Mouse (Mus musculus): ENCODE results near the gene Ankrd9. TPM values are rescaled to one million over a fixed set of nuclear protein-coding genes. Genes with fewer than 3 reads are reported as not detected.
A peak's percentile ranks its signal among the peaks of the same experiment; 100 is the strongest.

The Ankrd9 gene
- polyA plus RNA-seq, 1 experiment from 2014 or later, result 11.5 TPM

GRCm38 (mm10) chr12:110998092-110998491, 19.3 kb upstream of the Ankrd9 start:
- no peak overlapping the region for H3K27ac ChIP-seq (replicated peaks; ENCODE audit: low read depth, low read length)
- no peak overlapping the region for H3K4me3 ChIP-seq (ENCODE audit: low read depth, low read length)
- H3K4me1 ChIP-seq (ENCODE audit: control insufficient read depth, insufficient read depth, low read length), result no peaks in the 10 kb centered on the region
- no peaks in the 10 kb centered on the region for H3K27me3 ChIP-seq (ENCODE audit: control insufficient read depth, insufficient read depth, low read length)
- DNase-seq (ENCODE audit: low spot score) (no peak), ATAC-seq (replicated peaks; ENCODE audit: insufficient number of reproducible peaks, low FRiP score, low TSS enrichment, low read depth) (no peak)
- H3K9me3 ChIP-seq (replicated peaks; ENCODE audit: control insufficient read depth, low read length), result no peaks in the 10 kb centered on the region
- H3K4me2 ChIP-seq (ENCODE audit: low read depth, low read length), result no peak overlapping the region
- no peak overlapping the region for H3K9ac ChIP-seq (replicated peaks; ENCODE audit: low read length)
- H3K36me3 ChIP-seq (replicated peaks; ENCODE audit: control insufficient read depth, insufficient read depth, low read depth, low read length), result no peaks in the 10 kb centered on the region
- WGBS, result 97% methylated on average over 11 of the region's 11 CpGs

GRCm38 (mm10) chr12:110994666-110995065, 15.8 kb upstream of the Ankrd9 start:
- Histone ChIP-seq H3K4me2 (ENCODE audit: low read depth, low read length) (no peak overlapping the region), H3K27me3 (ENCODE audit: control insufficient read depth, insufficient read depth, low read length) (no peaks in the 10 kb centered on the region), H3K4me1 (ENCODE audit: control insufficient read depth, insufficient read depth, low read length) (no peaks in the 10 kb centered on the region), H3K4me3 (ENCODE audit: low read depth, low read length) (no peak overlapping the region), H3K9me3 (replicated peaks; ENCODE audit: control insufficient read depth, low read length) (no peaks in the 10 kb centered on the region), H3K36me3 (replicated peaks; ENCODE audit: control insufficient read depth, insufficient read depth, low read depth, low read length) (no peaks in the 10 kb centered on the region), H3K27ac (replicated peaks; ENCODE audit: low read depth, low read length) (no peak overlapping the region), H3K9ac (replicated peaks; ENCODE audit: low read length) (no peak overlapping the region)
- no peak for DNase-seq (ENCODE audit: low spot score)
- ATAC-seq (replicated peaks; ENCODE audit: insufficient number of reproducible peaks, low FRiP score, low TSS enrichment, low read depth), result no peak
- WGBS, result 46% methylated on average over 12 of the region's 12 CpGs

DNA sequence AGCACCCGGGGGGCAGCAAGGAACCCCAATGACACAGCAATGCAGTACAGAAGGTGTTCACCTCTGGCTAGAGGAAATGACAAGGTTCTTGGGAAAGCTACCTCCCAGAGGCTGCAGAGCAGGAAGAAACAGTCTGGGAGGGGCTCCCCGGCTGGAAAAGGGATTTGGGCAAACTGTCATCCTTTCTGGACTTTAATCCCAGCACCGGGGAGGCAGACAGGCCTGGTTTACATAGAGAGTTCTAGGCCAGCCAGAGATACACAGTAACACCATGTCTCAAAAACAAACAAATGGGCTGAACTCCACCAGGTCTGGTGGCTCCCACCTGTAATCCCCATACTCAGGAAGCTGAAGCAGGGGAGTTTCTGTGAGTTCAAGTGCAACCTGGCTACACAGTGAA, 14.4 kb upstream of the Ankrd9 start:
- DNase-seq (ENCODE audit: low spot score) (no peak), ATAC-seq (replicated peaks; ENCODE audit: insufficient number of reproducible peaks, low FRiP score, low TSS enrichment, low read depth) (no peak)
- no peaks in the 10 kb centered on the region for H3K27me3 ChIP-seq (ENCODE audit: control insufficient read depth, insufficient read depth, low read length)
- H3K4me3 ChIP-seq (ENCODE audit: low read depth, low read length), result no peak overlapping the region
- no peak overlapping the region for H3K9ac ChIP-seq (replicated peaks; ENCODE audit: low read length)
- H3K4me2 ChIP-seq (ENCODE audit: low read depth, low read length), result no peak overlapping the region
- WGBS, result 91% methylated on average over 3 of the region's 3 CpGs
- H3K36me3 ChIP-seq (replicated peaks; ENCODE audit: control insufficient read depth, insufficient read depth, low read depth, low read length), result no peaks in the 10 kb centered on the region
- no peaks in the 10 kb centered on the region for H3K9me3 ChIP-seq (replicated peaks; ENCODE audit: control insufficient read depth, low read length)
- no peaks in the 10 kb centered on the region for H3K4me1 ChIP-seq (ENCODE audit: control insufficient read depth, insufficient read depth, low read length)
- no peak overlapping the region for H3K27ac ChIP-seq (replicated peaks; ENCODE audit: low read depth, low read length)

GRCm38 (mm10) chr12:110992771-110993170, 13.9 kb upstream of the Ankrd9 start:
- WGBS, result 75% methylated on average over 12 of the region's 12 CpGs
- H3K9me3 ChIP-seq (replicated peaks; ENCODE audit: control insufficient read depth, low read length), result no peaks in the 10 kb centered on the region
- H3K27me3 ChIP-seq (ENCODE audit: control insufficient read depth, insufficient read depth, low read length), result no peaks in the 10 kb centered on the region
- H3K4me2 ChIP-seq (ENCODE audit: low read depth, low read length), result no peak overlapping the region
- no peak overlapping the region; the same call in 1 of the 2 replicates for H3K9ac ChIP-seq (replicated peaks; ENCODE audit: low read length)
- H3K4me1 ChIP-seq (ENCODE audit: control insufficient read depth, insufficient read depth, low read length), result no peaks in the 10 kb centered on the region
- no peak for ATAC-seq (replicated peaks; ENCODE audit: insufficient number of reproducible peaks, low FRiP score, low TSS enrichment, low read depth)
- no peaks in the 10 kb centered on the region for H3K36me3 ChIP-seq (replicated peaks; ENCODE audit: control insufficient read depth, insufficient read depth, low read depth, low read length)
- peak overlapping the region; percentile 40; the same call in 1 of the 2 replicates for H3K4me3 ChIP-seq (ENCODE audit: low read depth, low read length)
- H3K27ac ChIP-seq (replicated peaks; ENCODE audit: low read depth, low read length), result no peak overlapping the region
- DNase-seq (ENCODE audit: low spot score), result no peak

GRCm38 (mm10) chr12:110992128-110992553, 13.3 kb upstream of the Ankrd9 start:
- under 1% methylated on average over 24 of the region's 24 CpGs for WGBS

GRCm38 (mm10) chr12:110991361-110992127, 12.7 kb upstream of the Ankrd9 start:
- H3K27ac ChIP-seq (replicated peaks; ENCODE audit: low read depth, low read length), result peak overlapping the region; percentile 31; the same call in 1 of the 2 replicates
- whole genome bisulfite sequencing, result 3% methylated on average over 23 of the region's 23 CpGs
- DNase-seq (ENCODE audit: low spot score) (peak; percentile 88), ATAC-seq (replicated peaks; ENCODE audit: insufficient number of reproducible peaks, low FRiP score, low TSS enrichment, low read depth) (peak; percentile 92)
- no peaks in the 10 kb centered on the region for H3K36me3 ChIP-seq (replicated peaks; ENCODE audit: control insufficient read depth, insufficient read depth, low read depth, low read length)
- no peaks in the 10 kb centered on the region for H3K9me3 ChIP-seq (replicated peaks; ENCODE audit: control insufficient read depth, low read length)
- no peaks in the 10 kb centered on the region for H3K27me3 ChIP-seq (ENCODE audit: control insufficient read depth, insufficient read depth, low read length)
- H3K4me1 ChIP-seq (ENCODE audit: control insufficient read depth, insufficient read depth, low read length), result no peaks in the 10 kb centered on the region
- H3K4me2 ChIP-seq (ENCODE audit: low read depth, low read length), result peak overlapping the region; percentile 60
- H3K9ac ChIP-seq (replicated peaks; ENCODE audit: low read length), result peak overlapping the region; percentile 73
- peak overlapping the region; percentile 40 for H3K4me3 ChIP-seq (ENCODE audit: low read depth, low read length)

More at GRCm38 (mm10) chr12:110992128-110992553, 13.3 kb upstream of the Ankrd9 start:
- Histone ChIP-seq H3K4me1 (ENCODE audit: control insufficient read depth, insufficient read depth, low read length) (no peaks in the 10 kb centered on the region), H3K9me3 (replicated peaks; ENCODE audit: control insufficient read depth, low read length) (no peaks in the 10 kb centered on the region), H3K9ac (replicated peaks; ENCODE audit: low read length) (peak overlapping the region; percentile 73), H3K4me3 (ENCODE audit: low read depth, low read length) (peak overlapping the region; percentile 40), H3K36me3 (replicated peaks; ENCODE audit: control insufficient read depth, insufficient read depth, low read depth, low read length) (no peaks in the 10 kb centered on the region), H3K27ac (replicated peaks; ENCODE audit: low read depth, low read length) (peak overlapping the region; percentile 31; the same call in 1 of the 2 replicates), H3K27me3 (ENCODE audit: control insufficient read depth, insufficient read depth, low read length) (no peaks in the 10 kb centered on the region), H3K4me2 (ENCODE audit: low read depth, low read length) (peak overlapping the region; percentile 60)
- ATAC-seq (replicated peaks; ENCODE audit: insufficient number of reproducible peaks, low FRiP score, low TSS enrichment, low read depth) (peak; percentile 89), DNase-seq (ENCODE audit: low spot score) (peak; percentile 93)

- 90% methylated on average over 7 of the region's 7 CpGs for WGBS
- DNase-seq (ENCODE audit: low spot score), result no peak
- no peaks in the 10 kb centered on the region for H3K9me3 ChIP-seq (replicated peaks; ENCODE audit: control insufficient read depth, low read length)
Observed at GRCm38 (mm10) chr12:110990500-110990899, 11.7 kb upstream of the Ankrd9 start.

GRCm38 (mm10) chr12:110989409-110989808, 10.6 kb upstream of the Ankrd9 start:
- Histone ChIP-seq H3K9ac (replicated peaks; ENCODE audit: low read length) (no peak overlapping the region), H3K4me1 (ENCODE audit: control insufficient read depth, insufficient read depth, low read length) (no peaks in the 10 kb centered on the region), H3K27me3 (ENCODE audit: control insufficient read depth, insufficient read depth, low read length) (no peaks in the 10 kb centered on the region), H3K4me3 (ENCODE audit: low read depth, low read length) (no peak overlapping the region), H3K36me3 (replicated peaks; ENCODE audit: control insufficient read depth, insufficient read depth, low read depth, low read length) (no peaks in the 10 kb centered on the region), H3K27ac (replicated peaks; ENCODE audit: low read depth, low read length) (no peak overlapping the region), H3K4me2 (ENCODE audit: low read depth, low read length) (no peak overlapping the region), H3K9me3 (replicated peaks; ENCODE audit: control insufficient read depth, low read length) (no peaks in the 10 kb centered on the region)
- DNase-seq (ENCODE audit: low spot score) (no peak), ATAC-seq (replicated peaks; ENCODE audit: insufficient number of reproducible peaks, low FRiP score, low TSS enrichment, low read depth) (no peak)
- WGBS, result 87% methylated on average over 3 of the region's 3 CpGs

More at GRCm38 (mm10) chr12:110990500-110990899, 11.7 kb upstream of the Ankrd9 start:
- H3K36me3 ChIP-seq (replicated peaks; ENCODE audit: control insufficient read depth, insufficient read depth, low read depth, low read length), result no peaks in the 10 kb centered on the region
- H3K4me3 ChIP-seq (ENCODE audit: low read depth, low read length), result no peak overlapping the region
- no peaks in the 10 kb centered on the region for H3K27me3 ChIP-seq (ENCODE audit: control insufficient read depth, insufficient read depth, low read length)
- H3K27ac ChIP-seq (replicated peaks; ENCODE audit: low read depth, low read length), result no peak overlapping the region
- no peaks in the 10 kb centered on the region for H3K4me1 ChIP-seq (ENCODE audit: control insufficient read depth, insufficient read depth, low read length)
- no peak overlapping the region for H3K4me2 ChIP-seq (ENCODE audit: low read depth, low read length)
- ATAC-seq (replicated peaks; ENCODE audit: insufficient number of reproducible peaks, low FRiP score, low TSS enrichment, low read depth), result no peak
- H3K9ac ChIP-seq (replicated peaks; ENCODE audit: low read length), result no peak overlapping the region
